Mouse (Mus musculus) bone marrow macrophage, adult 2 months (primary cell): ENCODE data around the gene Herpud2.

Source experiments
- CTCF ChIP-seq: IDR thresholded peaks from 2 replicates; pipeline ENCODE4 v1.5.1; 2012; ENCODE audit warnings: low read depth, mild to moderate bottlenecking, low read length, moderate library complexity
- POLR2A ChIP-seq: IDR thresholded peaks from 2 replicates; pipeline ENCODE4 v1.6.1; 2012; ENCODE audit warnings: mild to moderate bottlenecking, low read depth, low read length, borderline replicate concordance

DNA sequence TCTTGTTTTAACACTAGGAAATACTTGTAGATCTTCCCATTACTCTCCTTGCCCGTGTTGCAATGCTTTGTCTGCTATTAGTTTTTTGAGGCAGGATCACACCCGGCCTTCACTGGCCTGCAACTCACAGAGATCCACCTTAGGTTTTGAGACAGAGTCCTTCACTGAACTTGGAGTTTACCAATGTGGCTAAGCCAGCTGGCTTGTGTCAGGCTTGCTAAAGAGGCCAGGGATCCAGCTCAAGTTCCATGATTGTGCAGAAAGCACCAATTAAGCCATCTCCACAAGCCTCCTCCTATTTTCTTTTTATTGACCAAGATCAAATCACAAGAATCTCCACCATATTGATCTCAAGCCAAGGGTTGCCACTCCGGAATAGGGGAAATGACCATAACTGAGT is 26.4 kb upstream of the Herpud2 start:
- TF ChIP-seq CTCF (no peak), POLR2A (no peak)
